Mouse (Mus musculus) E14TG2a.4 (cell line): ENCODE results near the gene Ces1d.

Experiments used
- CTCF ChIP-seq: conservative IDR thresholded peaks from 2 replicates; pipeline ENCODE4 v1.5.1; 2014; ENCODE audit warnings: low read length
- NANOG ChIP-seq: IDR thresholded peaks from 2 replicates; pipeline ENCODE4 v1.6.1; 2014; ENCODE audit warnings: borderline replicate concordance, low read length, mixed read lengths
- POU5F1 ChIP-seq: IDR thresholded peaks from 2 replicates; pipeline ENCODE4 v1.6.1; 2014; ENCODE audit warnings: low read length, borderline replicate concordance

- no peak for TF ChIP-seq CTCF
- no peak for TF ChIP-seq NANOG
- no peak for TF ChIP-seq POU5F1
Measured at GRCm38 (mm10) chr8:93211091-93211490, 13.5 kb upstream of the Ces1d start.
